Mouse (Mus musculus): ENCODE measurements around the gene Mysm1.

DNA sequence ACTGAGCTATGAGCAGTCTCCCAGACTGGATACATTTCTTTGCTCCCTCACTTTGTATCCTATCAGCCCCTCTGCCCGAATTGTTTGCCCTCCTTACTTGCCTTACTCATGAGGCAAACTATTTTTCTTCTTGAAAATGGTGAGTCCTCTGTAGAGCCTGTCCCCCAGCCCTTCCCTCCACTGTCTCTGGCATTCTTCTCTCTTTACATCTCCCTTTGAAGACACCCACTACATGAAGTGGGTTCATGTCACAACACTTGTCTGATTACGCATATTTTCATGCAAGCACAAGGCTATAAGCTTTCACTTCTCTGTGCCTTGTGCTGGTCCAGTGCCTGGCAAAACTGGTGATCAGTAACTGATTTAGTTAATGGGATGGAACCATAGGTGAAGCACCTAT is 41.3 kb upstream of the Mysm1 start:
- TF ChIP-seq CTCF (IDR thresholded peaks at IDR 0.05; ENCODE audit: low read depth, low read length) (no peak), TAL1 (conservative IDR thresholded peaks at IDR 0.05; ENCODE audit: low read depth, low read length) (no peak), GATA1 (IDR thresholded peaks at IDR 0.05; ENCODE audit: borderline replicate concordance, low read length) (no peak)

Data from G1E (cell line).